Mouse (Mus musculus) NIH3T3 (cell line): Measurements from ENCODE around the gene Thada.
"Not testable (repeated sequence)": the region's sequence is repeated elsewhere in the genome, so short reads cannot be mapped to it uniquely, and the experiment has no call there.

ENCODE experiments used
- DNase-seq: peaks from one replicate; pipeline ENCODE4 v3.0.0-alpha.2; 2012; ENCODE audit warnings: low read depth

The Thada gene

GRCm38 (mm10) chr17:84224217-84224887, 241.7 kb downstream of the Thada start:
- DNase-seq, result no peak

- not testable (repeated sequence) for DNase-seq
Observed at GRCm38 (mm10) chr17:84218841-84219240, 247.2 kb downstream of the Thada start.

GRCm38 (mm10) chr17:84217696-84218095, 248.3 kb downstream of the Thada start:
- no peak for DNase-seq

- DNase-seq, result peak; percentile 84
Observed at GRCm38 (mm10) chr17:84215264-84215960, 250.6 kb downstream of the Thada start.

GRCm38 (mm10) chr17:84213464-84213863, 252.5 kb downstream of the Thada start:
- DNase-seq, result no peak

- DNase-seq, result no peak
Observed at GRCm38 (mm10) chr17:84207611-84208010, 258.4 kb downstream of the Thada start.

- DNase-seq, result no peak
Observed at GRCm38 (mm10) chr17:84206239-84206638, 259.8 kb downstream of the Thada start.

- no peak for DNase-seq
Observed at GRCm38 (mm10) chr17:84204962-84205361, 261.0 kb downstream of the Thada start.

- DNase-seq, result no peak
Observed at GRCm38 (mm10) chr17:84203340-84203739, 262.7 kb downstream of the Thada start.

GRCm38 (mm10) chr17:84201183-84201582, 264.8 kb downstream of the Thada start:
- no peak for DNase-seq

- DNase-seq, result no peak
Observed at GRCm38 (mm10) chr17:84197912-84198344, 268.1 kb downstream of the Thada start.

- no peak for DNase-seq
Observed at GRCm38 (mm10) chr17:84196329-84196728, 269.7 kb downstream of the Thada start.

- peak; percentile 59 for DNase-seq
Observed at GRCm38 (mm10) chr17:84195835-84196234, 270.2 kb downstream of the Thada start.

GRCm38 (mm10) chr17:84195003-84195395, 271.0 kb downstream of the Thada start:
- no peak for DNase-seq

GRCm38 (mm10) chr17:84194282-84195002, 271.6 kb downstream of the Thada start:
- no peak for DNase-seq

GRCm38 (mm10) chr17:84193411-84193810, 272.6 kb downstream of the Thada start:
- no peak for DNase-seq

GRCm38 (mm10) chr17:84191946-84192345, 274.1 kb downstream of the Thada start:
- DNase-seq, result no peak

- DNase-seq, result peak; percentile 94
Observed at GRCm38 (mm10) chr17:84190885-84191284, 275.1 kb downstream of the Thada start.

- DNase-seq, result peak; percentile 43
Observed at GRCm38 (mm10) chr17:84189127-84189854, 276.7 kb downstream of the Thada start.

- peak; percentile 95 for DNase-seq
Observed at GRCm38 (mm10) chr17:84188374-84188961, 277.5 kb downstream of the Thada start.

GRCm38 (mm10) chr17:84187727-84188373, 278.2 kb downstream of the Thada start, which contains the start of gene Zfp36l2:
TSS of gene Zfp36l2 (minus strand) at chr17:84187947.
- peak; percentile 99 for DNase-seq
